Mouse (Mus musculus): ENCODE measurements at regions not wholly inside any gene's neighbourhood (a gene's known extent, or its start where the extent isn't known, plus 50 kb on each side); places are given as distances from the start of the nearest gene placed in this dataset.

GRCm38 (mm10) chr16:87295727-87296126 lies 58.3 kb upstream of the N6amt1 start:
- WGBS, result 90% methylated on average over 5 of the region's 5 CpGs
- H3K36me3 ChIP-seq (ENCODE audit: control insufficient read depth, insufficient read depth, low read length), result no peaks in the 10 kb centered on the region
- H3K27me3 ChIP-seq (ENCODE audit: control insufficient read depth, insufficient read depth, low read length), result no peaks in the 10 kb centered on the region
- no peak overlapping the region for H3K27ac ChIP-seq (ENCODE audit: low read depth, low read length)
- H3K9ac ChIP-seq (ENCODE audit: low read length), result no peak overlapping the region
- no peaks in the 10 kb centered on the region for H3K9me3 ChIP-seq (ENCODE audit: control insufficient read depth, low read length)
- no peak for ATAC-seq (ENCODE audit: low FRiP score)
- no peaks in the 10 kb centered on the region for H3K4me1 ChIP-seq (ENCODE audit: control insufficient read depth, insufficient read depth, low read length)
- H3K4me2 ChIP-seq, result no peak overlapping the region
- no peak overlapping the region for H3K4me3 ChIP-seq (ENCODE audit: low read depth, low read length)
- DNase-seq (ENCODE audit: low spot score, missing footprints), result no peak

- WGBS, result 100% methylated on average over 1 of the region's 1 CpGs
- H3K27ac ChIP-seq (ENCODE audit: low read depth, low read length), result no peak overlapping the region
- no peak overlapping the region for H3K4me2 ChIP-seq
- H3K36me3 ChIP-seq (ENCODE audit: control insufficient read depth, insufficient read depth, low read length), result no peaks in the 10 kb centered on the region
- no peaks in the 10 kb centered on the region for H3K27me3 ChIP-seq (ENCODE audit: control insufficient read depth, insufficient read depth, low read length)
- ATAC-seq (ENCODE audit: low FRiP score) (no peak), DNase-seq (ENCODE audit: low spot score, missing footprints) (no peak)
- no peaks in the 10 kb centered on the region for H3K4me1 ChIP-seq (ENCODE audit: control insufficient read depth, insufficient read depth, low read length)
- no peak overlapping the region for H3K4me3 ChIP-seq (ENCODE audit: low read depth, low read length)
- H3K9me3 ChIP-seq (ENCODE audit: control insufficient read depth, low read length), result no peaks in the 10 kb centered on the region
- no peak overlapping the region for H3K9ac ChIP-seq (ENCODE audit: low read length)
Measured at GRCm38 (mm10) chr16:87292826-87293225, 61.2 kb upstream of the N6amt1 start.

- Histone ChIP-seq H3K27me3 (ENCODE audit: control insufficient read depth, insufficient read depth, low read length) (no peaks in the 10 kb centered on the region), H3K27ac (ENCODE audit: low read depth, low read length) (no peak overlapping the region), H3K9me3 (ENCODE audit: control insufficient read depth, low read length) (no peaks in the 10 kb centered on the region), H3K4me1 (ENCODE audit: control insufficient read depth, insufficient read depth, low read length) (no peaks in the 10 kb centered on the region), H3K36me3 (ENCODE audit: control insufficient read depth, insufficient read depth, low read length) (no peaks in the 10 kb centered on the region), H3K9ac (ENCODE audit: low read length) (no peak overlapping the region), H3K4me2 (no peak overlapping the region), H3K4me3 (ENCODE audit: low read depth, low read length) (no peak overlapping the region)
- DNase-seq (ENCODE audit: low spot score, missing footprints), result no peak
- 78% methylated on average over 2 of the region's 2 CpGs for WGBS
- ATAC-seq (ENCODE audit: low FRiP score), result no peak
Measured at GRCm38 (mm10) chr16:87291716-87292115, 62.3 kb upstream of the N6amt1 start.

GRCm38 (mm10) chr16:87285639-87286038 lies 68.3 kb upstream of the N6amt1 start:
- H3K4me2 ChIP-seq, result no peak overlapping the region
- ATAC-seq (ENCODE audit: low FRiP score) (no peak), DNase-seq (ENCODE audit: low spot score, missing footprints) (no peak)
- no peak overlapping the region for H3K4me3 ChIP-seq (ENCODE audit: low read depth, low read length)
- no peaks in the 10 kb centered on the region for H3K27me3 ChIP-seq (ENCODE audit: control insufficient read depth, insufficient read depth, low read length)
- H3K9me3 ChIP-seq (ENCODE audit: control insufficient read depth, low read length), result no peaks in the 10 kb centered on the region
- WGBS, result 73% methylated on average over 2 of the region's 2 CpGs
- no peak overlapping the region for H3K27ac ChIP-seq (ENCODE audit: low read depth, low read length)
- H3K9ac ChIP-seq (ENCODE audit: low read length), result no peak overlapping the region
- no peaks in the 10 kb centered on the region for H3K4me1 ChIP-seq (ENCODE audit: control insufficient read depth, insufficient read depth, low read length)
- H3K36me3 ChIP-seq (ENCODE audit: control insufficient read depth, insufficient read depth, low read length), result no peaks in the 10 kb centered on the region

- H3K4me1 ChIP-seq (ENCODE audit: control insufficient read depth, insufficient read depth, low read length), result no peaks in the 10 kb centered on the region
- no peak overlapping the region for H3K27ac ChIP-seq (ENCODE audit: low read depth, low read length)
- ATAC-seq (ENCODE audit: low FRiP score) (no peak), DNase-seq (ENCODE audit: low spot score, missing footprints) (no peak)
- H3K36me3 ChIP-seq (ENCODE audit: control insufficient read depth, insufficient read depth, low read length), result no peaks in the 10 kb centered on the region
- no peak overlapping the region for H3K4me3 ChIP-seq (ENCODE audit: low read depth, low read length)
- 55% methylated on average over 7 of the region's 7 CpGs for WGBS
- no peak overlapping the region for H3K4me2 ChIP-seq
- no peak overlapping the region for H3K9ac ChIP-seq (ENCODE audit: low read length)
- no peaks in the 10 kb centered on the region for H3K9me3 ChIP-seq (ENCODE audit: control insufficient read depth, low read length)
- H3K27me3 ChIP-seq (ENCODE audit: control insufficient read depth, insufficient read depth, low read length), result no peaks in the 10 kb centered on the region
Measured at GRCm38 (mm10) chr16:87284835-87285510, 69.0 kb upstream of the N6amt1 start.

GRCm38 (mm10) chr16:87278518-87278917 lies 75.5 kb upstream of the N6amt1 start:
- no peak overlapping the region for H3K4me2 ChIP-seq
- DNase-seq (ENCODE audit: low spot score, missing footprints), result no peak
- ATAC-seq (ENCODE audit: low FRiP score), result no peak
- H3K4me1 ChIP-seq (ENCODE audit: control insufficient read depth, insufficient read depth, low read length), result no peaks in the 10 kb centered on the region
- H3K9me3 ChIP-seq (ENCODE audit: control insufficient read depth, low read length), result no peaks in the 10 kb centered on the region
- H3K27ac ChIP-seq (ENCODE audit: low read depth, low read length), result no peak overlapping the region
- WGBS, result 95% methylated on average over 1 of the region's 1 CpGs
- no peak overlapping the region for H3K9ac ChIP-seq (ENCODE audit: low read length)
- H3K27me3 ChIP-seq (ENCODE audit: control insufficient read depth, insufficient read depth, low read length), result no peaks in the 10 kb centered on the region
- no peaks in the 10 kb centered on the region for H3K36me3 ChIP-seq (ENCODE audit: control insufficient read depth, insufficient read depth, low read length)
- no peak overlapping the region for H3K4me3 ChIP-seq (ENCODE audit: low read depth, low read length)

DNA sequence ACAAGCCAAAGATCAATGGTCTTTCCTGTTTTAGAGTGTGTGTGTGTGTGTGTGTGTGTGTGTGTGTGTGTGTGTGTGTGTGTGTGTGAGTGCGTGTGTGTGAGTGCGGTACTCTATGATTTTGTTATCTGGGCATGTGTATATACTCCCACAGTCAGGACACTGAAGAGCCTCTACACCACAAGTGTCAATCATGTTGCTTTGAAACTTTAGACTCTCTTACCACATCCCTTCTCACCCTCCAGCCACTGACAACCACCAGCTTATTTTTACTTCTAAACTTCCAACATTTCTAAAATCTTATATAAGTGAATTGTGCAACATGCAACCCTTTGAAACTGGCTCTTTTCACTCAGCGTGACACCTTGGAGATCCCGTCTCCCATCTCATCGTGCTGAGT lies 81.6 kb upstream of the N6amt1 start:
- Histone ChIP-seq H3K27me3 (ENCODE audit: control insufficient read depth, insufficient read depth, low read length) (no peaks in the 10 kb centered on the region), H3K9ac (ENCODE audit: low read length) (no peak overlapping the region), H3K4me2 (no peak overlapping the region), H3K36me3 (ENCODE audit: control insufficient read depth, insufficient read depth, low read length) (no peaks in the 10 kb centered on the region), H3K4me1 (ENCODE audit: control insufficient read depth, insufficient read depth, low read length) (no peaks in the 10 kb centered on the region), H3K9me3 (ENCODE audit: control insufficient read depth, low read length) (no peaks in the 10 kb centered on the region), H3K27ac (ENCODE audit: low read depth, low read length) (no peak overlapping the region), H3K4me3 (ENCODE audit: low read depth, low read length) (no peak overlapping the region)
- 95% methylated on average over 5 of the region's 5 CpGs for WGBS
- no peak for DNase-seq (ENCODE audit: low spot score, missing footprints)
- no peak for ATAC-seq (ENCODE audit: low FRiP score)

DNA sequence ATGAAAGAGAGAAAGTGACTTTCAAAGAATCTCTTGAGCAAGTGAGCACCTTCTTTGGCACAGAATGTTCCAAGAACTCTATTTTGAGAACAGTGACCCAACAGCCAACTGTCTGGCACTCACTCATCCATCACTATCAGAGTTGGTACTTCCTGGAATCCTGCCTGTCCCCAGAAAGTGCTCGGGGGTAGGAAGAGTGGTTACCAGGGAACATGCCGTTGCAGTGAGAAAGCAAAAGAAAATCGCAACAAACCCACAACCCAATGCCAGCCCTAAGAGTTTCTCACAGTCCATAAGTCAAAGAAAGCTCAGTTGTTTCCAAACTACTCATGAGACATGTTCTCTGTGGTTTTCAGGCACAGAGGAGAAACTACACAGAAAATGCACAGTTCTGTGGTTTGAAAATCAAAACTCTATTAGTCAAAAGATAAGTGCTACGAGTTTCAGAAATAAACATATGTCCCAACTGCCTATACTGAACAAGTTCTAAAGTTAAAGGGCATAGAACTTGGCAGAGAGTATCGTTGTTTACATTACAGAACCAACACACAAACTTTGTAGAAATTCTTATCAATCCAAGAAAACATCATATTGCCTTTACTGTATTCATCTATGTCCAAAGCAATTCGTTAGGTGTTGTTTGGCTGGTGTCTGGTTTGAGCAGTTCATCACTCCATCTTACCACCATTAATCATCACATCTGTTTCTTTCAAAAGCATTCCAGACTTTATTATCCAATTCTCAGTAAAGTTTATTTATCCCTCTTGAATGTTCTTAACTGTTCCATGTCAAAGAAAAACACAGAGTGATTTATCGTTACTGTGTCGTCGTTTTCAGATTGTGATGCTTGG lies 85.8 kb upstream of the N6amt1 start:
- ATAC-seq (ENCODE audit: low FRiP score), result no peak
- Histone ChIP-seq H3K4me2 (no peak overlapping the region), H3K36me3 (ENCODE audit: control insufficient read depth, insufficient read depth, low read length) (no peaks in the 10 kb centered on the region), H3K4me1 (ENCODE audit: control insufficient read depth, insufficient read depth, low read length) (no peaks in the 10 kb centered on the region), H3K27ac (ENCODE audit: low read depth, low read length) (no peak overlapping the region), H3K9ac (ENCODE audit: low read length) (no peak overlapping the region), H3K9me3 (ENCODE audit: control insufficient read depth, low read length) (no peaks in the 10 kb centered on the region), H3K4me3 (ENCODE audit: low read depth, low read length) (no peak overlapping the region), H3K27me3 (ENCODE audit: control insufficient read depth, insufficient read depth, low read length) (no peaks in the 10 kb centered on the region)
- 88% methylated on average over 9 of the region's 9 CpGs for WGBS
- DNase-seq (ENCODE audit: low spot score, missing footprints), result no peak

DNA sequence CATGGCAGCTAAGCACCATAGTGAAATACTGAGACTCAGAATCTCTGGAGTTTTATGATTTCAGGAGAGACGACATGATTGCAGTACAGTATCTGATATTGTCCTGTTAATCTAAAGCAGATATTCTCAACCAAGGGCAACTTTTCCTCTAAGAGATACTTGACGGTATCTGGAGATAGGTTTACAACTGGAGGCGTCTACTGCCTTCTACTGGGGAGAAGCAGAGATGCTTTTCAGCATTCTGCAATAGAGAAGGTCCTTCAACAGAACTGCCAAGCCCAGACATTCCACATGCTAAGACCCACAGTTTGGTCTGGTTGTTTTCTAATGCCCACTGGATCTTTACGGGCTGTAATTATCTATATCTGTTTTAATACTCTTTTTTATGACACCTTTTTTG lies 86.5 kb upstream of the N6amt1 start:
- ATAC-seq (ENCODE audit: low FRiP score) (no peak), DNase-seq (ENCODE audit: low spot score, missing footprints) (no peak)
- 92% methylated on average over 4 of the region's 4 CpGs for WGBS
- H3K27me3 ChIP-seq (ENCODE audit: control insufficient read depth, insufficient read depth, low read length), result no peaks in the 10 kb centered on the region
- no peak overlapping the region for H3K27ac ChIP-seq (ENCODE audit: low read depth, low read length)
- no peak overlapping the region for H3K4me2 ChIP-seq
- H3K4me3 ChIP-seq (ENCODE audit: low read depth, low read length), result no peak overlapping the region
- H3K9me3 ChIP-seq (ENCODE audit: control insufficient read depth, low read length), result no peaks in the 10 kb centered on the region
- H3K9ac ChIP-seq (ENCODE audit: low read length), result no peak overlapping the region
- no peaks in the 10 kb centered on the region for H3K4me1 ChIP-seq (ENCODE audit: control insufficient read depth, insufficient read depth, low read length)
- H3K36me3 ChIP-seq (ENCODE audit: control insufficient read depth, insufficient read depth, low read length), result no peaks in the 10 kb centered on the region

Data from midbrain, embryonic 11.5 days (tissue).